Mouse (Mus musculus) layer of hippocampus, postnatal 14 days (tissue): ENCODE results near the gene Megf9. TPM values are rescaled to one million over a fixed set of nuclear protein-coding genes. Genes with fewer than 3 reads are reported as not detected.

Experiments
- DNase-seq, 2 experiments: peaks; one replicate each; pipeline ENCODE4 v3.0.0; 2021 to 2022; ENCODE audit warnings: low spot score in 2 of 2, mixed read lengths in 1 of 2
- long read RNA-seq, 2 experiments: library from polyadenylated mRNA; stranded (forward); transcript quantifications; one replicate each; pipeline ENCODE4 v2.0.0; 2021
- total RNA-seq, 2 experiments: library from RNA; stranded (reverse); gene quantifications; 2 replicates each; pipeline ENCODE4 v1.2.3; 2021

Megf9 gene
- total RNA-seq = 100 to 1,000 TPM; 117 to 127 TPM
- long read RNA-seq, experiment 1, full-length matches to known transcripts = 2 of 12 reads
- long read RNA-seq, experiment 1, partial matches to known transcripts = 1 of 12 reads
- long read RNA-seq, experiment 1, other reads (novel, unspliced or antisense) = 9 of 12 reads
- long read RNA-seq, experiment 2, full-length matches to known transcripts = 3 of 13 reads
- long read RNA-seq, experiment 2, partial matches to known transcripts = 0 of 13 reads
- long read RNA-seq, experiment 2, other reads (novel, unspliced or antisense) = 10 of 13 reads

- peak; percentile 97 to 99 for DNase-seq
Observed at GRCm38 (mm10) chr4:70534891-70535269, at the start of gene Megf9. TSS of gene Megf9 (minus strand) at chr4:70534995.

GRCm38 (mm10) chr4:70579654-70580053 is 44.9 kb upstream of the Megf9 start:
- DNase-seq = peak; percentile 29 to 56

- DNase-seq = no peak
Observed at GRCm38 (mm10) chr4:70578301-70578700, 43.5 kb upstream of the Megf9 start.

DNA sequence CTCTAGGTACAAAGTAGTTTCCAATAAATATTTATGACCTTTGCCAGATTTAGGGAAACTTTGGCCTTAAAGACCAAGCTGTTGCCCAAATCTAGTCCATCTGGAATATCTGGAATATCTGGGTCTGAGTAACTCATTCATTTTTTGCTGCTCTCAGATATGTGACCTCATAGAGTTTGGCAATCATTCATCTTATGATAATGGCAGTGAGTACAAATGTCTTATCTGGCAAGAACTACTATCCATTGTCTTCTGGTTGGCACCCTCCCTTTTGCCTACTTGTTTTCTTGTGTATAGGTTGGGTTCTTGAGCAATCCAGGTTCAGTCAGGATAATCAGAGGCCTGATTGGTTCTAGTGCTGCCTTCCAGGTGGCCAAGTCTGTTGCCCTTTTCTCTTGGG is 41.3 kb upstream of the Megf9 start:
- no peak for DNase-seq

DNA sequence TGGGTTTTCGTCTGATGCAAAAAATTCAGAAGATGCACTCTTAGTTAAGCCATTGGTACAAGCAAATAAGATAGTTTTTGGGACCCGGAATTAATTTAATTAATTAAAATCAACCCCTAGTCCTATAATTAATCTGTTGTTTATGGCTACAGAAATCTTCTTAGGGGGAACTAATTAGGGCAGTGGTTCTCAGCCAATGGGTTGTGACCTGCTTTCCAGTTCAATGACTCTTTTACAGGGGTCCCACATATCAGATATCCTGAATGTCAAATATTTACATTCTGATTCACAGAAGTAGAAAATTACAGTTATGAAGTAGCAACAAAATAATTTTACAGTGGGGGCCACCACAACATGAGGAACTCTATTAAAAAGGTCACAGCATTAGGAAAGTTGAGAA is 39.1 kb upstream of the Megf9 start:
- no peak for DNase-seq

- no peak for DNase-seq
Observed at GRCm38 (mm10) chr4:70553888-70554287, 19.1 kb upstream of the Megf9 start.

- no peak for DNase-seq
Observed at GRCm38 (mm10) chr4:70553230-70553797, 18.5 kb upstream of the Megf9 start.

DNA sequence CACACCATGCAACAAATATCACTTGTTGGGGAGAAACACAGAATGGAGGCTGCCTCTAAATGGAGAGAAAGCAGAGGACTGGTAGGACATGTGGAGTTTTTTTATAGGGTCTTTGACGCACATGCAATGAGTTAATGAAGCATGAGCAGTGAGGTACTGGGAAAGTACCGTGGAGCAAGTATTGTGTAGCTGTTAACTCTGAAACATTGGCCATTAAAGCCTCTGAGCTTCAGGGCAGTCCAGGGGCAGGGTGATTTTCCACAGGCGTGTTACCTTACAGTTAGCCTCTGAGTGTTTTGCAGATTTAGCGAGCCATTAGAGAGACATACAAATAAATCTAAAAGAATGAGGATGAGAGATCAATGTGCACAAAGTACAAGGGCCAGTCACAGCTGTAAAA is 17.3 kb upstream of the Megf9 start:
- no peak for DNase-seq

DNA sequence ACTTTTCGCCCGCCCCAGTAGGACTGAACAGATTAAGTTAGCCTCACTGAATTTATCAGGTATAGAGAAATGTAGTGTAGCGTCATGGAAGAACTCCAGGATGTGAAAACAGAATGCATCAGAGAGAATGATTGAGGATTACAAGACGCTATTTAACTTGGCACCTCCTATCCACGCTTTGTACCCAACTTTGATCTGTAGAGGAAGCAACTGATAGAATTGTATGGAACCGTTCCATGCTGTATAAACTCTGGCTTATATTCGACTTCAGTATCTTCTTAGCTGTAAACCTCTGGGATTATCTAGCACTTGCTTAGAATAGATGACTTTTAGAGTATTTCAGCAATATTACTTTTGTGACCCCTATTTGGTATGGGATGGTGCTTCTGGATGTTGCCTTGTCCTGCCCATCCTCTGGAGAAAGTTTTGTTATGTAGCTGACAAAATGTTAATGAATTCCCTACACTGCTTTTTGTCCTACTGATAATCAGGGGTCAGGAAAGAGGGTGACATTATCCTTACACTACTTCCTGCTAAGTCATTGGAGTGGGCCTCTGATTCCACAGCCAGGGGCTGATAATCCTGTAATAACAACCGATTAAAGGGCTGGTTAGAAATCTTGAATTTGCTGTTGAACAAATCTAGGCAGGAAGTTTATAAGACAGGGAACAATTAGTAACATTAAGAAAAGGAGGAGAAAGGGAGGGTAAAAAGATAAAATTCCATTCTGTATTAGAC is 12.8 kb upstream of the Megf9 start:
- no peak for DNase-seq

GRCm38 (mm10) chr4:70545869-70546542 is 11.2 kb upstream of the Megf9 start:
- DNase-seq = no peak

DNA sequence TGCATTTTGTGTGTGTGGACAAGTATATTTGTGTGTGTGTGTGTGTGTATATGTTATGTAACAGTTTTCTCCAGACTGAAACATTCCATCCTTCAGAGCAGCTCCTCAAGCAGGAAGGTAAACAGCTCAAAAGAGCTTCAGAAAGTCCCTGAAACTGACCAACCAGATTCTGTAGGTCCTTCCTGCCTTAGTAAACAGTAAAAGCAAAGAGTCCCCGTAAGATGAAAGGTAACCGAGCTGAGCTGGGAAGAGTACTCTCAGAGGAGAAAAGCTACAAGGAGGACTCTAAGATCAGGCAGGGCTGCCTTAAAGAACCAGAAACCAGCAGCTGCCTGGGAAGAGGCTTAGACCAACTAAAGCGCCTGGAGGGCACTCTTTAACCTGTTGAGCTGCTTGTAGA is 9.6 kb upstream of the Megf9 start:
- DNase-seq = no peak

DNA sequence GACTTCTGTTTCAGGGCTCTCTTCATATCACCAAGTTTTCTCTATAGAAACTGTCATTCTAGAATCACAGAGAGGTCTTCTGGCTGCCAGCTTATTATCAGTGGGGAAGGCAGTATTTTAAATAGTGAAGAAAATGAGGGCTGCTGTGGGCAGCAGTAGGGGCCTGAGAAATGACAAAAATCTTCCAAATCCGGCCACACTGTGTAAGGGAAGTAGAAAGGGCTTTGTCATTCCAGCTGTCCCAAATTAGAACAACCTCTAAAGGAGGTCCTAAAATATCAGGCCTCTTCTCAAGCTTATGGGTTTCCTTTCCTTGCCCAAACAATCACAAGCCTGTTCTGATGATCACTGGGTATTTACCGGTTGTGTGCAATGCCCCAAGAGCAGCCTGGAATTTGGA is 7.6 kb upstream of the Megf9 start:
- DNase-seq = no peak

- DNase-seq = no peak
Observed at GRCm38 (mm10) chr4:70540743-70541142, 5.9 kb upstream of the Megf9 start.

DNA sequence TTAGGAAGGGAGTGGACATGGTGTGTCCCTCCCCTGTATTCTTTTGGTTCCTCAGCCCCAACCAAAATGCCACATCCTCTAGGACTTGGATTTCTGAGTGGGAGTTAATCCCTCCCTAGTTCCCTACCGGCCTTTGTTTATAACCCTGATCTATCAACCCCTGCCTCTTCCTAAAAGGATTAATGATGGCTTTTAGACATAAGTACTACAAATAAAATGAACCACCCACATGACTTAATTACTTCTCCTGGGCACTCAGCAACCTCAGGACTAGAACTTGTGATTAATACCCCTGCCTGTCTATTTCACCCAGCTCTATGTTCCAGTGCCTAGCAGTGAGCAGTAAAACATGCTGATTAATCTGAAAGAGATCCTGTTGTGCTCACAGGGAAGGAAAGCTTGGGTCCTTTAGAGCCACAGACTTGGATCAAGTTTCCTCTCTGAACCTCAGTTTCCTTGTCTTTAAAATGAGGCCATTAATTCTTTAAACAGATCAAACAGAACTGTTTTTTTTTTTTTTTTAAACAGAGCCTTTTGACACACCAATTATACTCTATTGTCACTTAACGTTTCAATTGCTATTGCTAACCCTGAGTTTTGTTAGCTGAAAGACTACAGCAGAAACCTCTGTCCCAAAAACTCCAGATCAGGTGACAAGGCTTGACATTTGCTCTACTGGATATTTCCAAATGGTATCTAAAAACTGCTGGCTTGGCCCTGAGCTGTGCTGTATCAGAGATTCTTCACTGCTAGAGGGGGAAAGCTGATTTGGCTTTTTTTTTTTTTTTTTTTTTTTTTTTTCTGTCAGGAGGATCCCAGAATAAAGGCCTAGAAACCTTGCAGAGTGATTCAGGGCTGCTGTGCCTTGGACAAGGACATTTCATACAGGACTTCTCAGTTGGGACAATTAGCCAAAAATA is 2.1 kb upstream of the Megf9 start:
- DNase-seq = no peak

DNA sequence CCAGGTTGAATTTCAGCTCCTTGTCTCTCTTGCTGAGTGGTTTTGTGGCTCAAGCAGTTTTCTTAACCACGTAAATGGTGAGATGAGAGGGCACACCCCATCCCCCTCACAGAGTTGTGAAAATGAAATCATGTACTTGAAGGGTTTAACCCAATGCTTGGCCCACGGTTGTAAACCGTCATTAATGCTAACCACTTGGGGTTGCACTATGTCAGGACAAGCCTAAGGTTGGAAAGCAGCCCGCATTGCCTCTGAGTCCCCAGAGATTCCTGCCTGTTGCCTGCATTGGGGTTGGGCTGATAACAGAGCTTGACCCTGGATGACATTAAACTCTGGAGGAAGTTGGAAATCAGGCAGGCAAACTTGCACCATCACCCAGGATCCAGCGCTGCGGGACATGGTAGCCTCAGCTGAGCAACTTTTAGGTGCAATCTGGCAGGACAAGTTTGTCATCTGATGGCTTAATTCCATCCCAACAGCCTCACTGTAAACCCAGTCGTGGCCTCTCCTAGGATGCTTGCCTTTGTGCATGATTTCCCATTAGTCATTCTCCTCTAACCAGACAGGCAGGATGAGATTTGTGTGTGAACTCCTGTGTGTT is 1.0 kb upstream of the Megf9 start:
- peak in 1 of 2 experiments; percentile 25 for DNase-seq

DNA sequence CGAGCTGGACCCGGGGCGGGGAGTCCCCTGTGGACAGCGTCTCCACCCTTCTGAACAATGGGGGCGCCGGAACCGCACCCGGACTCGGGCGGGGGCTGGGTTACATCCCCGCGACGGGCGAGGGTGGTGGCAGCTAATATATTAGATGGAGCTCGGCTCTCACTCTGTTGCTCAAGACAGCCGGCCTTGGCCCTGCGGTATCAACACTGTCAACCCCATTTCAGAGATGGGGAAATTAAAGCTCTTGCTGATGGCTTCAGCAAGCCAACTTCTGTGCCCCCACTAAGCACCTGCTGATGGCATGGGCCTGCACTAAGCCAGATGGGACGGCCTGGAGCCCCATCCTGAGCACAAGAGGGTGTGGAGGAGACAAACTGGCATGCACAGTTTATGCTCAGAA is 494 bp upstream of the Megf9 start:
- DNase-seq = no peak

- peak in 1 of 2 experiments; percentile 53 for DNase-seq
Observed at GRCm38 (mm10) chr4:70534078-70534890, 511 bp downstream of the Megf9 start.

GRCm38 (mm10) chr4:70533056-70533805 is 1.6 kb downstream of the Megf9 start:
- DNase-seq = no peak

- DNase-seq = no peak
Observed at GRCm38 (mm10) chr4:70531021-70531420, 3.8 kb downstream of the Megf9 start.
